Mouse (Mus musculus) embryonic fibroblast, embryonic 13.5 days (primary cell): ENCODE data around the gene Klrb1a.

ENCODE experiments used
- CTCF ChIP-seq: IDR thresholded peaks from 2 replicates; pipeline ENCODE4 v1.5.1; 2011; ENCODE audit warnings: mild to moderate bottlenecking, control low read depth, low read length, moderate library complexity, borderline replicate concordance; ENCODE audit not compliant: insufficient read depth
- POLR2A ChIP-seq: IDR thresholded peaks from 2 replicates; pipeline ENCODE4 v1.6.1; 2011; ENCODE audit warnings: low read depth, mild to moderate bottlenecking, control low read depth, low read length, moderate library complexity

GRCm38 (mm10) chr6:128624425-128624824, 1.1 kb upstream of the Klrb1a start:
- TF ChIP-seq CTCF (no peak), POLR2A (no peak)
